Mouse (Mus musculus): Measurements from ENCODE around the gene Stub1.

DNA sequence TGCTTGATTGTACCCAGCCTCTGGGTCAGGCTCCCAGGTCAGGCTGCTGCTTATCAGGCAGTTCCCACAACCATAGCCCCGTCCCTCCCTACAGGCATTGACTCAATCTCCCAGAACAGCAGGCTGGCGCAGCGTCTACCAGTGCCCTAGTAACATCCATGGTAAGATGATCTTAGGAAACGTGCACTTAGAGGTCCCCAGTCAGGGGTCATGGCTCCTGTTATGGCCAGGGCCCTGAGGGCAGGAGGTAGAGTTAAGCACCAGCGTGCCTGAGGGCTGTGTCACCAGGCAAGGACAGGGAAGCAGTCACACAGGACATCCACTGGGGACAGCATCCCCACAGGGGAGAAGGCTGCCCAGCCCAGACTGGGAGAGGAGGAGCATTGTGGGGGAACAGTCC lies 49.1 kb upstream of the Stub1 start:
- TF ChIP-seq CTCF (IDR thresholded peaks at IDR 0.05; ENCODE audit: control insufficient read depth, insufficient read depth, insufficient replicate concordance, low read depth, low read length) (no peak), POLR2A (IDR thresholded peaks at IDR 0.05; ENCODE audit: control insufficient read depth, low read depth, low read length) (no peak)

Measured in testis, adult 2 months (tissue).